Mouse (Mus musculus): ENCODE data around the gene Map7d1.

Gene Map7d1

DNA sequence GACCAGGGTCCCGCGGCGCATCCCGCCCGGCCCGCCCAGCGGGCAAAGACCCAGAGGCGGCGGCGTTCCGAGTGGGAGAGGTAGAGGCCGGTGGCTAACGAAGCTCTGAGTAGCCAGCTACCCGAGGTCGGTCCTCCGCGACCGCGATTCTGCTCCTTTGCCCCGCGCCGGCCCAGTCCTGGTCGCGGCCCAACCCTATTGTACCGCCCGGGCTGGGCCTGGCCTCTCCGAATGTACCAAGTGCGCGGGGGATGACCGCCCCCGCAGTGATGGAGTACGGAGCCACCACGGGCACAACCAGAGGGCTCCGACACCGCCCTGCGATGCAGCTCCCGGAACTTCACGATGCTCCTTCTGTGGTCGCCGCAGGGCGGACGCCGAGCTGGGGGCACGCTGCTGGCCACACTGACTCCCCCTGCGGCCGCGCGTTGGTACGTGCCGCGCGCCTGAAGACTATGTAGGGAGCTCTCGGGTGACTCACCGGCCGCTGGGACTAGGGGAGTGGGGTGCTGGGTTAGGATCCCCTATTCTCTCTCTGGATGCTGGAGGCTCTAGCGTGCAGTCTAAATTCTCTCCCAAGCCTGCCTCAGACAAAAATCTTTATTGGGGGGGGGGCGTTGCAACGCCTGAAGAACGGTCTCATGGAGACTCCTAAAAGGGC, at the start of gene Map7d1:
Gene Map7d1, minus strand, starts transcription at position 213 of the 661 bp plus-strand sequence.
- in situ Hi-C loops (cut with MboI; ENCODE audit: low pct_unique_long_range_greater_than_20kb in 1 of 2, low sequenced_read_pairs in 2 of 2, unreplicated experiment in 1 of 2): no loop called here

DNA sequence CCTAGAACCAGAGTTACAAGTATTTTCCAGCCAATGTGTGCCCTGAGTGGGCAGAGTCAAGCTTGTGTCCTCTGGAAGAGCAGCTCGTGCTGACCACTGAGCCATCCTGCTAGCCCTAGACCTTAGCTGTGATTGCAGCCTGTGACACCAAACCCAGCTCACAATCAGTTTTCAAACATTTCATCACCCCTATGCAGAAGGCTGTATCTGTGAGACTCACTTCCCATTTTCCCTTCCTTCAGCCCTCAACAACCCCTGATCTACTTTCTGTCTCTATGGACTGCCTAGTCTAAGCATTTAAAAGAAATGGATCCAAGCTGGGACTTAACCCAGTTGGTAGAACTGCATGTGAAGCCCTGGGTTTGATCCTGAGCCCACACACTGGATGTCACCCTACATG, 49.3 kb upstream of the Map7d1 start:
- in situ Hi-C loops (cut with MboI; ENCODE audit: low pct_unique_long_range_greater_than_20kb in 1 of 2, low sequenced_read_pairs in 2 of 2, unreplicated experiment in 1 of 2): loop anchor here (5.0 to 10.0 kb wide), 2 partner anchors 78 to 81 kb away; no protein-coding TSS in a partner anchor

DNA sequence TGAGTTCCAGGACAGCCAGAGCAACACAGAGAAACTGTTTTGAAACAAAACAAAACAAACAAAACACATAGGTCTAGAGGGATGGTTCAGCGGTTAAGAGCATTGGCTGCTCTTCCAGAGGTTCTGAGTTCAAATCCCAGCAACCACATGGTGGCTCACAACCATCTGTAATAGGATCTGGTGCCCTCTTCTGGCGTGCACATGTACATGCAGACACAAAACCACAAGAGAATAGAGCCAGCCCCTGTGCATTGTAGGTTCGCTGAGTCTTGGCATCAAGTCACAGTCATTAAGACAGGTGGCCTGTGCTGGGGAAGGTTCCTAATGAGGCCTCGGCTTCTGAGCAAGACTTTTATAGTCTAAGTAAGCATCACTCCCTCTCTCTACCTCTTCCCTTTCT, 47.7 kb upstream of the Map7d1 start:
- in situ Hi-C loops (cut with MboI; ENCODE audit: low pct_unique_long_range_greater_than_20kb in 1 of 2, low sequenced_read_pairs in 2 of 2, unreplicated experiment in 1 of 2): loop anchor here in 1 of 2 experiments (10.0 kb wide), 1 partner anchor 79 kb away; no protein-coding TSS in a partner anchor

DNA sequence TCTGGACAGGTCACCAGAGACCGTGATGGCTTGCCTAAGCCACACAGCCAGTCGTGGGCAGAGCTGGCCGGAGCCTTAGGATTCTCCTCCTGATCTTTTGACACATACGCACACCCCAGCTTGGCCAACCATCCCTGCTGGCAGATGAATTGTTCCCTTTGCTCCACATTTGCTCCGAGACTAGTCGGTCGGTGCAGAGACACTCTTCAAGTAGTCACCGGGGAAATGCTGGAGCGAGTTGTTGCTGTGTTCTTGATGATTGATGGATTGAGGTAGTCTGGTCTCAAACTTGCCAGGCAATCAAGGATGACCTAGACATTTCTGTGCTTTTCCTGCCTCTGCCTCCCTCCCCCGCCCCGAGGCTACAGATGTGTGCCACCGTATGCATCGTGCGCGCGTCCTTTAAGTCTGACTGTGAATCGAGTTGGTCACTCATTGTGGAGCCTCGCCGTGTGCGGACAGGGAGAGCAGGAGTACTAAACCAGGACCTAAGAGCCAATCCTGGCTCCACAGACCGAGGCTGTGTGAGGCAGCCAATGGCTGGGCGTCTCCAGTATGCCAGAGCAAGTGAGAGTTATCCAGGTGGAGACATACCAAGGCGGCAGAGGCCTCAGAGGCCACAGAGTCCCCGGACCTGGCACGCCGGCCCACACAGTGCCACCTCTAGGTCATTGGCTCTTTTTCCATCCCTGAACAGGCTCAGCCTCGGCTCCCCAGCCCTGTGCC, 45.6 kb upstream of the Map7d1 start:
- in situ Hi-C loops (cut with MboI; ENCODE audit: low pct_unique_long_range_greater_than_20kb in 1 of 2, low sequenced_read_pairs in 2 of 2, unreplicated experiment in 1 of 2): loop anchor here in 1 of 2 experiments (10.0 kb wide), 1 partner anchor 77 kb away; no protein-coding TSS in a partner anchor

DNA sequence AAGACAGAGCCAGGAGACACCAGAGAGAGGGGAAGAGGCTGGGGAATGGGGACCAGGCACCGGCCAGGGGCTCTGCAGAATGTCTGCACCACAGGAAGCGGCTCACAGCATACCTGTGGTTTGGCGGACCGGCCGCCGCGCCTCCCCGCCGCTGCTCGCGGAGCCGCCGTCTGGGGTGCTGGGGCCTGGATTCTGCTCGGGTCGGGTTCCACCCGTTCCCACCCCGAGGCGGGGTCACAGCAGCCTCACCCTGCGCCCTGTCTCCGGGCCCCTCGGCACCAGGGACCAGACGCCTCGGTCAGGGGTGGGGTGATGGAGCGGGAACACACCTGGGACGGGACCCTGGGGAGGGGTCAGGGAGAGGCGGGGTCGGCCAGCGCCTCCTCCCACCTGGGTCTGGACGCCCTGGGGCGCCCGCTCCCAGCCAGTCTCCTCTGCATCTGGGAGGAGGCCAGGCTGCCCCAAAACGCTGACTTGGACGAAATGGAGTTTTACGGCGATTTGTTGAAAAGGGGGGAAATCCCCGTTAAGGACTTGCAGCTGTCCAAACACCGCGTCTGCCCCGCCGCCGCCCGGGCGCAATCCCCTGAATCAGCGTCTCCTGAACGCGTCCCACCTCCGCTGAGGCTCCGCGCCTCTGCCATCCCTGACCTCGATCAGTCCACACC, 44.9 kb upstream of the Map7d1 start:
- in situ Hi-C loops (cut with MboI; ENCODE audit: low pct_unique_long_range_greater_than_20kb in 1 of 2, low sequenced_read_pairs in 2 of 2, unreplicated experiment in 1 of 2): loop anchor here in 1 of 2 experiments (10.0 kb wide), 1 partner anchor 76 kb away; no protein-coding TSS in a partner anchor

DNA sequence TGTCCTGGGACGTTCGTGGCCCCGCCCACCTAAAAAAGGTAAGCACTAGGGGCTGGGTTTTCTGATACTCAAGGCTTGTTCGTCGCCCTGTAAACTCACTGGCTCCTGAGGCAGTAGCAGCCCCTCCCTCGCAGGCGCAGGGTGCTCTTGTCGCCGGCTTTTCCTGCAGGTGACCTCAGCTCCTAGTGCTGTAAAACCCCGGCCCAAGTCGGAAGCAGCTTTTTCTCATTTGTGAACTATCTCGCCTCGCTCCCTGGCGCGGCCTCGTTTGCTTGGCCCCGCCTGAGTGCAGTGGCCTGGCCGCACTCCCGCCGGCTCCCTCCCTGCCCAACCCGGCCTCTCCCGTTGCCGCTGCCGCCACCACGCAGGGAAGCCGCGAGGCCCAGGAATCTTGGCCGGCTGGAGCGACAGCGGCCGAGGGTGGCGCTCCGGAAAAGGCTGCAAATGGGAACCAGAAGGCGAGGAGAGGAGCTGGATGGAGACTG, 40.5 kb upstream of the Map7d1 start:
- in situ Hi-C loops (cut with MboI; ENCODE audit: low pct_unique_long_range_greater_than_20kb in 1 of 2, low sequenced_read_pairs in 2 of 2, unreplicated experiment in 1 of 2): no loop called here

DNA sequence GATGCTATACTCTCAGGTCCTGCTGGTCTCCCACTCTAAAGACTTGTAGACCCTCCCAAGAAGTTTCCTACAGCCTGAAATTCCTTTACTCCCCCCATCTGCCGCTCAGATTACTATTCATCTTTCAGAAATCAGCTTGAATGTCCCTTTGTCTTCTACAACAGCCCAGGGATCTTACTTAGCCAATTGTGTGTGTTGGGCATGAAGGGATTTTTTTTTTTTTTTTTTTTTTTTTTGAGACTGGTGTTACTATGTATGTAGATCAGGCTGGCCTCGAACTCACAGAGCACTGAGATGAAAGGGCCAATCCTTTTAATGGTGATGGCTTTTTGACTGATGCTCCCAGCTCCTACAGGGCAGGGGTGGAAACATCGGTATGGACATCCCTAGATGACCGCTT, 39.8 kb upstream of the Map7d1 start:
- in situ Hi-C loops (cut with MboI; ENCODE audit: low pct_unique_long_range_greater_than_20kb in 1 of 2, low sequenced_read_pairs in 2 of 2, unreplicated experiment in 1 of 2): no loop called here

DNA sequence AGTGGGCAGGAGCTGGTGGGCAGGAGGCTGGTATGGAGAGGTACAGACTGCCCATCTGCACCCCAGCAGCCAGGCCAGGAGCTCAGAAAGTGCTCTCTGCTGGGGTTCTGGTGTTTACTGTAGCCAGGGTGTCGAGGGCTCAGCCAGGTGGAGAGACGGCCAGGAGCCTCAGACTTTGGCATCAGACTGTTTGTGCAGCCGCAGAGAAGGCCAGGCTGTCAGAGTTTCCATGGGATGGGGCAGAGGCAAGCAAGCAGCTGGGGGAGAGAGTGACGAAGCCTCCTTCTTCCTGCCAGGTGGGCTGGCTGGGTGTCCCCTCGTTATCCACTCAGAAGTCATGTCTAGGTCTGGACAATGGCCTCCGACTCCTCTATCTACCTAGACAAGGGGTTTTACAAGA, 39.0 kb upstream of the Map7d1 start:
- in situ Hi-C loops (cut with MboI; ENCODE audit: low pct_unique_long_range_greater_than_20kb in 1 of 2, low sequenced_read_pairs in 2 of 2, unreplicated experiment in 1 of 2): no loop called here

DNA sequence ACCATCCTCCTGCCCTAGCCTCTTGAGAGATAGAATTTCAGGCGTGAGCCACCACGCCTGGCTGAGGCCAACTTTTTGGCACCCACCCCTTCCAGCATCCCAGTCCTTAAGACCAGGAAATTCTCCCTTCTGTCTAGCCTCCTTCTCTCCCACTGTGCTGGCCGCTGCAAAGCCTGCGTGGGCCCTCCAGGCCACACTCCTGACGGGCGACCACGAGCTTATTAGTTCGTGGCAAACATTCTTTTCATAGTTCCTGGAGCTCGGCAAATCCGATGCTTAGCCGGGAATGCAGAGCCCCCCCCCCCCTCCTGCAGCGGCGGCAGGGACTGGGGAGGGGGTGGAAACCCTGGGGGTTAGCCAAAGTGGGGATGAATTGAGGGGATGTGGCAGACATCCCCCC, 35.1 kb upstream of the Map7d1 start:
- in situ Hi-C loops (cut with MboI; ENCODE audit: low pct_unique_long_range_greater_than_20kb in 1 of 2, low sequenced_read_pairs in 2 of 2, unreplicated experiment in 1 of 2): no loop called here

DNA sequence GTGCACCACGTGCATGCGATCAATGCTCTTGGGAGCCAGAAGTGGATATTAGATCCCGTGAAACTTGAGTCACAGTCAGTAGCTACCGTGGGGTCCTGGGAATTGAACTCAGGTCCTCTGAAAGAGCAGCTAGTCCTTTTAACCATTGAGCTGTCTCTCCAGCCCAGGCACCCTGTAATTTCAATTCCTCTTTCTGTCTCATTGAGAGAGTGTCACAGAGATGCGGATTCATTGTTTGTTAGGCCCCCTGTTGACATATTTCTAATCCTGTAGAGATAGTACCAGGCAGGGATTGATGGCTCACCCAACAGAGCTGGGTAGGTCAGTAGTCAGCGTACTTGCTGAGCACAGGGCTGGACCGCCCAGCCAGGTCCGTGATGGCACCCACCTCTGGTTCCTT, 34.2 kb upstream of the Map7d1 start:
- in situ Hi-C loops (cut with MboI; ENCODE audit: low pct_unique_long_range_greater_than_20kb in 1 of 2, low sequenced_read_pairs in 2 of 2, unreplicated experiment in 1 of 2): no loop called here

DNA sequence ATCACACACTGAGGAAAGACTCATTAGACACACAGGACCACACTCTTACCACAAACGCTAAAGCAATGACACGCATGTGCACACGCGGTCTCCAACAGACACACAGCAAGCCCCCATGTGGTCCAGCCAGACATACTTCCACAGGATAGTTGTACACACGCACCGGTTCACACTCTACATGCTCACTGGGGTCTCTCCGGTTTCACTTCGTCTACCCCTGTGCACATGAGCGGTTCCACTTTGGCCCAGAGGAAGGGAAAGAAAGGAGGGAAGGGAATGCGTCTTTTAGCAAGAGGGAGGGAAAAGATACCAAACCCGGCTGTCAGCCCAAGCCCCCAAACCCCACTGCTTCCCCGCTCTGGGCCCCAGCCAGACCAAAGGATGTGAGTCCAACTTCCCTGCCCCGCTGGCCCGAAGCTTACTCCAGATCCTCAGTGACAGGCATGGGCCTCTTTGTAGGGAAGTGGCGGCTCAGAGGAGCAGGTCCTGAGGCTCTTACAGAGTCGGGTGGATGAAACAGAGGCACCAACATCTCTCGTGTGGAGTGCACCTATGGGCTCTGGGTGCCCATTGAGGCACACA, 32.0 kb upstream of the Map7d1 start:
- in situ Hi-C loops (cut with MboI; ENCODE audit: low pct_unique_long_range_greater_than_20kb in 1 of 2, low sequenced_read_pairs in 2 of 2, unreplicated experiment in 1 of 2): no loop called here

DNA sequence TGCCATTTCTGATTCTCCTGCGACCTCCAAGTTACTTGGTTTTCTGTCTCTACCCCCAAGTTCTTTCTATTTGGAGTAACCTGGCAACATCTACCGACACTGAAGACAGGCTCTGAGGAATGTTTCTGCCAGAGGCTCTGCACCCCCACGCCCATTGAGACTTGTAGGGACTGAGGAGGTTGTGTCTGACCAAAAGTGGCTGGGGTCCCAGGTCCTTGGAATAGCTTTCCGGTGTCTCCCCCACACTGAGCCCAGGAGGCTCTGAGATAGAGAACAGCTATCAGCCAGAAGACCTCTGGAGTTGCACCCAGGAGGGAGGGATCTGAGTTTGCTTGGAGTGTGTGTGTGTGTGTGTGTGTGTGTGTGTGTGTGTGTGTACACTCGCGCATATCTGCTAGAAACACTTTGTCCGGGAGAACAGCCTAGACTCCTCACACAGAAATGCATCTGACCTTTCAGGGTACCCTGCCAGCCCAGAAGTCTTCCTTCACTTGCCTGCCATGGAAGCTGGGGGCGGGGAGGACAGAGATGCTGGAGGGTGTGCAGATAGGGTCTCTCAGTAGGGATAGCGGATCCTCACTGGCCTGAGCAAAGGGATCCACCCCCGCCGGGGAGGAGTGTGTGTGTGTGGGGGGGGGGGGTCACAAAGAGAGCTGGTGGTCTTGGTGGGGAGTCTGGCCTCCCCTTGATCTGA, 31.3 kb upstream of the Map7d1 start:
- in situ Hi-C loops (cut with MboI; ENCODE audit: low pct_unique_long_range_greater_than_20kb in 1 of 2, low sequenced_read_pairs in 2 of 2, unreplicated experiment in 1 of 2): no loop called here

DNA sequence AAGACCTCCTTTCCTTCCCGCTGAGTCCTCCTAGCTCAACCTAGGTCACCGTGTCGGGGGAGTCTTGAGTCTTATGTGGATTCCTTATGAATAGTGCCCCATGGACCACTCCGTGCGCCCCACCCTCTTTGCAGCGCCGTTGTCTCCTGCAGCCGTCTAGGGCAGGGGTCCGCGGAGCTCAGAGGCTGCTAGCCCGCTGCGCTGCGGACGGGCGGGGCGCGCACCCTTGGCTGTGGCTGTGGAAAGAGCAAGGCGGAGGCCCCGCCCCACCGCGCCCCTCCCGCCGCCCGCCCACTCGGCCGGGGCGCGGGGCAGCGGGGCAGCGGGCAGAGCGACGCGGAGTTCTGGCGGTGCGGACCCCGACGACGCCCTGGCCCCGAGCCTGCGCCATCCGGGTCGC, 30.3 kb upstream of the Map7d1 start, which contains the start of gene Col8a2:
Gene Col8a2, plus strand, starts transcription at position 302 of the 400 bp plus-strand sequence.
- in situ Hi-C loops (cut with MboI; ENCODE audit: low pct_unique_long_range_greater_than_20kb in 1 of 2, low sequenced_read_pairs in 2 of 2, unreplicated experiment in 1 of 2): no loop called here

DNA sequence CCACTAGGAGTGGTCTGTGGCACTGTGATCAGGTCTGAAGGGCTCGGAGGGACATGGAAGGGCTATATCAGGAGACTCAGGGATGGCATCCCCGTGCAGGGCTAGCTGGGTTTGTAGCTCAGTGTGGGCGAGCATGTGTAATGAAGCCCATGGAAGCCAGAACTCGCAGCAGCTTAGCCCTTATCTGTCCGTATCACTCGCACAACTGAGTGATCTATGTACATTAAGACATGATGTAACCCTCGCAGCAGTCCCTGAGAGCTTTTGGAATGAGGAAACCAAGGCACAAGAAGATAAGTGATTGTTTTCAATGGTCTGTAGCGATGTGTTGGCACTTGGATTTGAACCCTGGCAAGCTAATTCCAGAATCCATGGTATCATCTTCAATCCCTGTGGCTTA, 27.4 kb upstream of the Map7d1 start:
- in situ Hi-C loops (cut with MboI; ENCODE audit: low pct_unique_long_range_greater_than_20kb in 1 of 2, low sequenced_read_pairs in 2 of 2, unreplicated experiment in 1 of 2): no loop called here

DNA sequence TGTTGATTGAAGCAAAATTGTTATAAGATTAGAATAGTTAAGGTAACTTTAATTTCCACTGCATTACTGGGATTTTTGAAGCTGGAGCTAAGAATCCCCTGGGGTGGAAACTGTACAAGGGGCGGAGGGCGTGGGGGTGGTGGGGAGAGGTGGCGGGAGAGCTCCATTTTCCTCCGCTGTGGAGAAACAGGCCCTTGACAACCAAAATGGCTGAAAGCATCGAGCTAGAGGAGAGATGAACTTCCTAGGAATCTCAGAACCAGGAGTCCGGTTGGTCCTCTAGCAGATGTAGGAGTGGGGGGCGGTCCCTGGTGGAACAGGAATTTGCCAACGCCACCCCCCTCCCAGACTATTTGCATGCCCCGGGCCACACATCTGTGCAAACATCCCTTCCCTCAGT, 25.6 kb upstream of the Map7d1 start:
- in situ Hi-C loops (cut with MboI; ENCODE audit: low pct_unique_long_range_greater_than_20kb in 1 of 2, low sequenced_read_pairs in 2 of 2, unreplicated experiment in 1 of 2): no loop called here

DNA sequence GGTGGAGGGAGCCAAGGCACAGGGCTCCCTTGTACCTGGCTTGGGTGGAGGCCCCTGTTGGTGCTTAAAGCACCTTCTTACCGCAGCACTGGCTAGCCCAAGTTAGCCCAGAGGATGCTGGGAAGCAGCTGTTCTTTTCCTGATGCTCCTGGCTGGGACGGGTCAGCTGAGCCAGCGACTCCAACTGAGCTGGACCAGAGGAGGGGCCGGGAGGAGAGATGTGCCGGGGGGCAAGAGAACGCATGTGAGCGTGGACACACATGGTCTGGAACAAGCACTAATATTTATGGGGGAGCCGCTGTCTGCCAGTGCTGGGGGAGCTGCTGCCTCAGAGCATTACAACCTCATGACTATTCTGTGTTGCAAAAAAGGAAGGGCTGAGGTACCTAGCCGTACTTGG, 22.8 kb upstream of the Map7d1 start:
- in situ Hi-C loops (cut with MboI; ENCODE audit: low pct_unique_long_range_greater_than_20kb in 1 of 2, low sequenced_read_pairs in 2 of 2, unreplicated experiment in 1 of 2): no loop called here

DNA sequence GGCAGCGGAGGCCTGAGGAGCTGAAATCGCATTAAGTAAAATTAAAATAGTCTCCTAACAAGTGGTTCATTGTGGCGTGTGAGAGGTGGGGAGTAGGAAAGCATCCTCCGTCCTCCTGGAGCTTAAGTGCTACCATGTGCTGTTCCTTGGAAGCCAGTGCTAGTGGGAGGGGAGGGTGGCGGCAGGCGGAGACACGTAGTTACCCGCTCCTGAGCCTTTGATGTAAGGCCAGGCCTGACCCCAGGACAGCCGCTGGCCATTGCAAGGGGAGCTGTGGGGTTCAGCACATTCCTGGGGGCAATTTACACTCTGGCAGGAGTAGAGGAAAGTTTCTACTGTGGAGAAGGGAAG, 22.4 kb upstream of the Map7d1 start:
- in situ Hi-C loops (cut with MboI; ENCODE audit: low pct_unique_long_range_greater_than_20kb in 1 of 2, low sequenced_read_pairs in 2 of 2, unreplicated experiment in 1 of 2): no loop called here

DNA sequence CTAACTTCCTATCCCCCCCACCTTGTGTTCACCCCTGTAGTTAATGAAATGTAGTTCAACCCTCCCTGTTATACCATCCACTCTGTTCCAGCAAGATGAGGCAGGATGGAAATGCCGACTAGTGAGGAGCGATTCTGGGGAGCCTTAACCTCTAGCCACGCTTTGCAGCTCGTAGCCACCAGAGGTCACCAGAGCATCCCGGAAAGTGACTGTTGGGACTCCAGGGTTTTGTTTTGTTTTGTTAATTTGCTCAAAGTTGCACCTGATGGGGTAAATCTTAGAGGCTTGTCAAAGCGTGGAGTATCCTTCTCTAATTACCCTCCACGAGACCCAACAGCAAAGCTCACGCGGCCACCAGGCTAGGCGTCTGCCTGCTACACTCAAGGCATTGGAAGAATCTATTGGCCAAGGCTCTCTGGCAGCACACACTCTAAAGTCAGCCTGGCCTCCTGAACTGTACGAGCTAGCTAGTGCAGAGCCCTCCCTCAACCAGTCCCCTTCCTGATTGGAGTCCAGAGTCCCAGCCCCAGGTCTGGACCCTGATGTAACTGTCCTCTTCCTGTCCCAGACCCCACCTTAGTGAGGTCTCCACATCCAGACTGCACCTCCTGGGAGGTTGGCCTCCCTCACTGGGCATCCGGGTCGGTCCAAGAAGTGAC, 21.9 kb upstream of the Map7d1 start:
- in situ Hi-C loops (cut with MboI; ENCODE audit: low pct_unique_long_range_greater_than_20kb in 1 of 2, low sequenced_read_pairs in 2 of 2, unreplicated experiment in 1 of 2): no loop called here

All from mouse embryonic stem cell (cell line).